Mouse (Mus musculus) A20 (cell line): ENCODE results near the gene Hoxc10.

ENCODE experiments used
- DNase-seq: peaks from one replicate; pipeline ENCODE4 v3.0.0-alpha.2; 2011; ENCODE audit warnings: low read depth, low spot score

Gene Hoxc10

DNA sequence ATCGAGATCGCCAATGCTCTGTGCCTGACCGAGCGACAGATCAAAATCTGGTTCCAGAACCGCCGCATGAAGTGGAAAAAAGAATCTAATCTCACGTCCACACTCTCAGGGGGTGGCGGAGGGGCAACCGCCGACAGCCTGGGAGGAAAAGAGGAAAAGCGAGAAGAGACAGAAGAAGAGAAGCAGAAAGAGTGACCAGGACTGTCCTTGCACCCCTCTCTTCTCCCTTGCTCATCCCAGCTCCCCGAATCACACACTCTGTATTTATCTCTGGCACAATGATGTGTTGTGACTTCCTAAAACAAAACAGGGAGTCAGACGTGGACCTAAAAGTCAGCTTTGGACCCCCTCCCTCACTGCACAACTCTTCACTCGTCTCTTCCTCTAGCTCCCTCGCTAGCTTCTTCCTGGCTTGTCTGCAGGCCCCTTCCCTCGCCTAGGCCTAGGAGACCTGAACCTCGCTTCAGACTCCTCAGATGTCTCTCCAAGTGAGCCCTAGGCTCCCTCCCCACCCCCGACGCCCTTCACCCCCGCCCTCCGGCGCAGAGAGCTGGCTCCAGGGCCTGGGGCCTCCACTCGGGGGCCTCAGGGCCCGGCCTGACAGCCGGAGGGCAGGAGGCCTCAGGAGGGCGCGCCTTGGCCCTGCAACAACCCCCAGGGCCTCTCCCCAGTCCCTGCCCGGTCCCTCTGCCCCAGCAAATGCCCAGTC lies 44.4 kb downstream of the Hoxc10 start:
- DNase-seq: no peak

DNA sequence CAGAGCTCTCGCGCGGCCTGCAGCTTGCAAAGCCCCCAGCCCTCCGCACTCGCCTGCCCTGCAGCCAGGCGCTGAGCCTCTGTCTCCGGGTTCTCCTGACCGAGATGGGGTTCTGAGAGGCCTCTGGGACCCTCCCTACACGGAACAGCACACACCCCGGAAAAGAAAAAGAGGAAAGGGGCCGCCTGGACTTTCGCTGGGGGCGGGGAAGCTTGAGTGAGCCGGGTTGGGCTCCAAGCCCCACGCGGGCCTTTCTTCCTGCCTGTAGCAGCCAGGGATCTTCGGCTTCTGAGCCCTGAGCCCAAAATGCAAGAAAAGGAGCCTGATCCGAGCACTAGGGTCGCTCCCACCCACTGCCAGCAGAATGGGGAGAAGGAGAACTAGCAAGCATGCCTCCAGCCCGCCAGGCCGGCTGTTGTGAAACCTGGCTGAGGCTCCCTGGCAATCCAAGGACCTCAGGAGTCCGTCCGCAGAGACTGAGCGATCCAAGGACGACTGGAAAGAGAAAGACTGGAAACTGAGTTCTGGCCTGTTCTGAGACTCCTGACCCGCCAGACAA lies 45.4 kb downstream of the Hoxc10 start:
- no peak for DNase-seq

DNA sequence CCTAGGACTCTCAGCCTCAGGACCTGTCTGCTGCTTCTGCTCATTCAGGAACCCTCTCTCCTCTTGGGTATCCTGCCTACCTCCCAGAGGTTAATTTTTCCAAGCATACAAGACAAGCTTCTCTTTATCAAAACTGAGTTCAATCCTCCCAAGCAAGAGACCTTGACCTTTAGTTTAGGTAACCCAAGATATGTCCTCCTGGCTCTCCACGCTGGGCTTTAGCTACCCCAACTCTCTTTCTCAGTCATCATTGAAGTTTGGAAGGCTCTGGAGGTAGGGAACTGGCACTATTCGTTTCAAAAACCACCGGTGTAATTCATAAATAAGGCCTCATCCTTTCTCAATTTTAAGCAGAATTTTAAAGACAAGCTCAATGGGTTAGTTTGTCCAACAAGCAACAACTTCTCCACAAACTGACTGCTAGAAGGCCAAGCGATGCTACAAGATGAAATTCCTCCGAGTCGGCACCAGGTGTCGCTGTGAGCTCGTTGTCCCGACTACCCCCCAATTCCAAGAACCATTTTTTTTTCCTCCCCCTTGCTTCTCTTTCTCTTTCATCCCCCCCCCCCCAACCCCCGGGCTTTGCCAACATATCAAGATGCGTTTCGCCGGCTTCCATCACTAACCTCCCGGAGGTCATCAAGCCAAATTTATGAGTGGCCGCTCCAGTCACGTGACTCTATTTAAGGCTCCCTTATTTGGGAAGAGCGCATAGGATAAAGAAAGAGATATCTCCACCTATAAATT lies 46.8 kb downstream of the Hoxc10 start:
- DNase-seq: peak; percentile 51

DNA sequence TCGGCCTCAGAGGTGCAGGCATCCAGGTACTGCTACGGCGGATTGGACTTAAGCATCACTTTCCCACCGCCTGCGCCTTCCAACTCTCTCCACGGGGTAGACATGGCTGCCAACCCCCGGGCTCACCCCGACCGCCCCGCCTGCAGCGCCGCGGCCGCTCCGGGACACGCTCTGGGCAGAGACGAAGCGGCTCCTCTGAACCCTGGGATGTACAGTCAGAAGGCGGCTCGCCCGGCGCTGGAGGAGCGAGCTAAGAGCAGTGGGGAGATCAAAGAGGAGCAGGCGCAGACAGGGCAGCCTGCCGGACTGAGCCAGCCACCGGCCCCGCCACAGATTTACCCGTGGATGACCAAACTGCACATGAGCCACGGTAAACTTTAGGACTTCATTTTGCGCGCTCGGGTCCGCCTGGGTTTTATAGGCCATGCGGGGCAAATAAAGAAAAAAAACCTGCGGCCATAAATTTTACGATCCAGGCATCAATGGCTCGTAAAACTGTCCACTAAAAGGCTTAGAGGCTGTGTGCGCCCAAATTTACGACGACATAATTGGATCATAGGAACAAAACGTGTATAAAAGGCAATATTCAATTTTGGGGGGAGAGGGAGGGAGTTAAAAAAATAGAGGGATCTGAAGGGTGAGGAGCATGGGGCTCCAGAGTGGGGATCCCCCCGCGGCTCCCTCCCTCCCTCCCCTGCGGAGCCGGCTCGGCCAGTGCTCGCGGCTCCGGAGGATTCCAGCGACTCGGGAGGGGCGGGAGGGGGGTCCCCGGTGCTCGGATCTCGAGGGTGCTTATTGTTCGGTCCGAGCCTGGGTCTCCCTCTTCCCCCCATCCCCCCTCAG lies 47.8 kb downstream of the Hoxc10 start:
- DNase-seq: no peak

DNA sequence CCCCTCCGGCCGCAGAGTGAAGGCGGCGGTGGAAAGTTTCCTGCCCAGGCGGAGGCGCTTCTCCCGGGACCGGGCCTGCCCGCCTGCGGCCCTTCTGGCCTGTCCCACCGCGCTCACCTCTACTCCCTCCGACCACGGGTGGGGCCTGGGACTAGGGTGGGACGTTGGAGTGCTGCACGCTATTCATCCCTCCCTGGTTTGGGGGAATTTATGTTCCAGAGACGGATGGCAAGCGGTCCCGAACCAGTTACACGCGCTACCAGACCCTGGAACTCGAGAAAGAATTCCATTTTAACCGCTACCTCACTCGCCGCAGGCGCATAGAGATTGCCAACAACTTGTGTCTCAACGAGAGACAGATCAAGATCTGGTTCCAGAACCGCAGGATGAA lies 48.4 kb downstream of the Hoxc10 start:
- no peak for DNase-seq

DNA sequence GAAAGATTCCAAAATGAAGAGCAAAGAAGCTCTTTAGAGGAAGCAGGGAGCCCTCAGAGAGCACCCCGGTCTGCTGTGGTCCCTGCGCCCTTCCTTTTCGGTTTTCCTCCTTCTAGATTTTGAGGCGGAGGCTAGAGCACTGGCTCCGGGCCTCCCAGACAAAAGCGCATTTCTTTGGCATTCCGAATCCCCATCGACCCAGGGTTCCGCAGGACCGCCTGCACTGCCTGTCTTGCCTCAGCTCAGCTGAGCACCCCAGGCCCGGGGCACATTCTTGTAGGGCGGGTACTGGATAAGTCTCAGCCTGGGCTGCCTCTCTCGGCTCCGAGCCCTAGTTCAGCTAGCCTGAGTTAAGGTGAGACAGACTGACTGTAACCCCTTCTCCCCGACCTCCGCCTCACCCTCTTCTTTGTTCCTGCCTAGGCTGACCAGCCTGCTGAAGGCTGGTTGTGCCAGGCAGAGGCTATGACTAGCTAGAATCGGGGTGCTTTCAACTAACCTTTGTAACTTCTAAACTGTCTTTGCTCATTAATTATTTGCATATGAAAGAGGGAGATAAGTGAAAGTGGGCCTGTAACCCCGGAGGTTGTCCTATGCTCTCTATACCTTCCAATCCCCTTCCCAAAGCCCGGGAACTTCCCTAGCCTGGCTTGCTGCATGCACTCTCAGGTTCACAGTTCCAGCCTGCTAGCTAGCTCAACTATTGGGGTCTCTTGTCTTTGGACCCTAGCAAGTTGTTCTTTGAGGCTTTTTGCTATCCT lies 49.0 kb downstream of the Hoxc10 start:
- DNase-seq: no peak

DNA sequence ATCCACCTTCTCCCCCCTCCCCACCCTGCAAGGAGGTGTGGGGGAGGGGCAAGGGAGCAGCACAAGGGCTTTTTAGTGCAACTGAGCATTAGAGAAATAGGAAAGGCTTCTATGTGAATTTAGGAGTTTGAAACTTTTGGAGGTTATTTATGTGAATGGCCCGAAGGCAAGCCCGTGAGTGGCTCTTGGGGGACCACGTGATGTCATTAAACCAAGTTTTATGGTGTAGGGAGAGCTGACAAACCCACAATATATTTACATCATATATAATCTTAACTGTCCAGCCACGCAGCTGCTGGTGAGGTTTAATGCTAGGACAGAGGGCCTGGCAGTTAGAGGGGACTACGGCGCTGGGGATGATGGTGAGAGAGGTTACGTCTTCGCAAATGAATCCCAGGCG lies 52.0 kb downstream of the Hoxc10 start, which contains the start of gene Hoxc4:
Gene Hoxc4 (plus strand): TSS at position 299 of the 400 bp plus-strand sequence.
- DNase-seq: no peak

DNA sequence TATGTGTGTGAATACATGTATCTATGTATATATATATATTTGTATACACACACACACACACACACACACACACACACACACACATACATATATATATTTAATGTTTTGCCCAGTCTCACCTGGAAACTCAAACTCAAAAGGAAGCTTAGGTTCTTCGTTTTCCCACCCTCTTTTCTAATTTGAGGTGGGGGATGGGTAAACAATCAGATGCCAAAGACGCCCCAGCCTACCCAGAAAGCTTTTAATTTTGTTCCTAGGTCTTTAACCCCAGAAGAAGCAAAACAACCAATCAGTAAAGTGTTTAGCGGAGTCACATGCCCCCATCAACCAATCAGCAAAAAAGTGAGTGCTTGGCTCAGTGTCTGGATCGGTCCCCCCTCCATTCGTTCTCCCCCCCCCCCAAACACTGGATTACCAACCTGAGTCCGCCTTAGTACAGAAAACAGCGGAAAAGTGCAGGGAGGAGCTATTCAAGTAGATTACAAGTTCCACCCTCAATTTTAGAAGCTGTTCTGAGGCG lies 54.4 kb downstream of the Hoxc10 start:
- no peak for DNase-seq
